Mouse (Mus musculus) left cerebral cortex, postnatal 10 days (tissue): Measurements from ENCODE around the gene Serpind1. TPM values are rescaled to one million over a fixed set of nuclear protein-coding genes. Genes with fewer than 3 reads are reported as not detected.
A peak's percentile ranks its signal among the peaks of the same experiment; 100 is the strongest.

Experiments used
- DNase-seq, 2 experiments: peaks; one replicate each; pipeline ENCODE4 v3.0.0; 2021 to 2022; ENCODE audit warnings: low spot score in 2 of 2, mixed read lengths in 1 of 2; ENCODE audit errors: extremely low spot score in 1 of 2
- intact Hi-C: fragments of 180-260 bp; cut with DNase I; formaldehyde crosslinking; loops from one replicate; pipeline ENCODE4 v1.15.1; 2025
- total RNA-seq, 2 experiments: library from RNA; stranded (reverse); gene quantifications; 2 replicates each; pipeline ENCODE4 v1.2.3; 2021

Gene Serpind1
- total RNA-seq, 2 experiments from 2014 or later, result 1.9 to 2.0 TPM

GRCm38 (mm10) chr16:17341847-17342246, 10.7 kb downstream of the Serpind1 start:
- intact Hi-C loops, result no loop called here
- DNase-seq, result no peak

- intact Hi-C loops, result no loop called here
- no peak for DNase-seq
Measured at GRCm38 (mm10) chr16:17345141-17345812, 14.1 kb downstream of the Serpind1 start.

GRCm38 (mm10) chr16:17345813-17346155, 14.6 kb downstream of the Serpind1 start:
- DNase-seq, result no peak
- intact Hi-C loops, result no loop called here

- DNase-seq, result no peak
- intact Hi-C loops, result no loop called here
Measured at GRCm38 (mm10) chr16:17346766-17347165, 15.6 kb downstream of the Serpind1 start.

GRCm38 (mm10) chr16:17356031-17356430, 24.9 kb downstream of the Serpind1 start:
- intact Hi-C loops, result no loop called here
- no peak for DNase-seq

GRCm38 (mm10) chr16:17358787-17359186, 27.6 kb downstream of the Serpind1 start:
- DNase-seq, result no peak
- intact Hi-C loops, result no loop called here

GRCm38 (mm10) chr16:17382306-17382705, 51.1 kb downstream of the Serpind1 start:
- intact Hi-C loops, result no loop called here
- DNase-seq, result no peak

- intact Hi-C loops, result no loop called here
- DNase-seq, result no peak
Measured at GRCm38 (mm10) chr16:17383594-17384326, 52.6 kb downstream of the Serpind1 start.

GRCm38 (mm10) chr16:17392784-17393183, 61.6 kb downstream of the Serpind1 start:
- intact Hi-C loops, result no loop called here
- peak in 1 of 2 experiments; percentile 55 for DNase-seq

Other genes starting within 250 kb of the Serpind1 start
- 10 to 100 TPM; 84.6 to 87.7 TPM for gene Ppil2, start 220.1 kb upstream of the Serpind1 start, total RNA-seq
- 1 to 10 TPM; 2.6 to 3.6 TPM for gene 2610318N02Rik, start 206.2 kb upstream of the Serpind1 start, total RNA-seq
- 10 to 100 TPM; 10.5 to 11.5 TPM for gene Sdf2l1, start 199.0 kb upstream of the Serpind1 start, total RNA-seq
- 10 to 100 TPM; 49.7 to 52.4 TPM for gene Ydjc, start 186.8 kb upstream of the Serpind1 start, total RNA-seq
- 1 to 10 TPM; 7.7 to 8.7 TPM for gene Ccdc116, start 184.1 kb upstream of the Serpind1 start, total RNA-seq
- gene Ube2l3, start 128.7 kb upstream of the Serpind1 start, total RNA-seq, result 100 to 1,000 TPM; 149 to 151 TPM
- gene Rimbp3, start 122.8 kb upstream of the Serpind1 start, total RNA-seq, result 1 to 10 TPM; 1.7 to 1.9 TPM
- gene Hic2, start 97.8 kb upstream of the Serpind1 start, total RNA-seq, result 1 to 10 TPM; 6.6 TPM
- 100 to 1,000 TPM; 121 to 123 TPM for gene Tmem191c, start 55.3 kb upstream of the Serpind1 start, total RNA-seq
- 10 to 100 TPM; 28.5 to 30.9 TPM for gene Snap29, start 74.6 kb downstream of the Serpind1 start, total RNA-seq
- 100 to 1,000 TPM; 198 to 199 TPM for gene Pi4ka, start 74.9 kb downstream of the Serpind1 start, total RNA-seq
- gene Crkl, start 120.6 kb downstream of the Serpind1 start, total RNA-seq, result 10 to 100 TPM; 28.0 to 28.3 TPM
- 10 to 100 TPM; 24.4 to 27.2 TPM for gene Aifm3, start 158.2 kb downstream of the Serpind1 start, total RNA-seq
- 100 to 1,000 TPM; 162 to 169 TPM for gene Lztr1, start 177.3 kb downstream of the Serpind1 start, total RNA-seq
- gene Thap7, start 199.8 kb downstream of the Serpind1 start, total RNA-seq, result 10 to 100 TPM; 33.2 to 34.8 TPM
- gene Lrrc74b, start 229.9 kb downstream of the Serpind1 start, total RNA-seq, result under 1 TPM; 0.26 to 0.34 TPM
- gene P2rx6, start 230.5 kb downstream of the Serpind1 start, total RNA-seq, result under 1 TPM; 0.16 to 0.24 TPM